Mouse (Mus musculus): ENCODE results near the gene Sh3d19.
"Not testable (repeated sequence)": the region's sequence is repeated elsewhere in the genome, so short reads cannot be mapped to it uniquely, and the experiment has no call there.

The Sh3d19 gene

GRCm38 (mm10) chr3:86093213-86093845, 122.4 kb downstream of the Sh3d19 start:
- no peak for DNase-seq (ENCODE audit: low read depth, low spot score)

- no peak for DNase-seq (ENCODE audit: low read depth, low spot score)
Measured at GRCm38 (mm10) chr3:86093907-86094306, 123.0 kb downstream of the Sh3d19 start.

GRCm38 (mm10) chr3:86101956-86102355, 131.0 kb downstream of the Sh3d19 start:
- peak; percentile 49 for DNase-seq (ENCODE audit: low read depth, low spot score)

- DNase-seq (ENCODE audit: low read depth, low spot score): no peak
Measured at GRCm38 (mm10) chr3:86103449-86104291, 132.8 kb downstream of the Sh3d19 start.

GRCm38 (mm10) chr3:86104433-86104832, 133.5 kb downstream of the Sh3d19 start:
- DNase-seq (ENCODE audit: low read depth, low spot score): not testable (repeated sequence)

- DNase-seq (ENCODE audit: low read depth, low spot score): no peak
Measured at GRCm38 (mm10) chr3:86104909-86105308, 134.0 kb downstream of the Sh3d19 start.

GRCm38 (mm10) chr3:86106086-86106632, 135.2 kb downstream of the Sh3d19 start:
- no peak for DNase-seq (ENCODE audit: low read depth, low spot score)

- DNase-seq (ENCODE audit: low read depth, low spot score): no peak
Measured at GRCm38 (mm10) chr3:86107637-86108539, 137.0 kb downstream of the Sh3d19 start.

GRCm38 (mm10) chr3:86108576-86108975, 137.7 kb downstream of the Sh3d19 start:
- DNase-seq (ENCODE audit: low read depth, low spot score): no peak

- DNase-seq (ENCODE audit: low read depth, low spot score): no peak
Measured at GRCm38 (mm10) chr3:86109099-86109498, 138.2 kb downstream of the Sh3d19 start.

- peak; percentile 87 for DNase-seq (ENCODE audit: low read depth, low spot score)
Measured at GRCm38 (mm10) chr3:86110077-86110476, 139.2 kb downstream of the Sh3d19 start.

GRCm38 (mm10) chr3:86112766-86113165, 141.9 kb downstream of the Sh3d19 start:
- DNase-seq (ENCODE audit: low read depth, low spot score): no peak

GRCm38 (mm10) chr3:86114659-86115338, 143.9 kb downstream of the Sh3d19 start:
- no peak for DNase-seq (ENCODE audit: low read depth, low spot score)

GRCm38 (mm10) chr3:86116951-86117350, 146.0 kb downstream of the Sh3d19 start:
- DNase-seq (ENCODE audit: low read depth, low spot score): peak; percentile 61

GRCm38 (mm10) chr3:86119237-86119932, 148.5 kb downstream of the Sh3d19 start:
- peak; percentile 78 for DNase-seq (ENCODE audit: low read depth, low spot score)

GRCm38 (mm10) chr3:86122156-86122555, 151.2 kb downstream of the Sh3d19 start:
- DNase-seq (ENCODE audit: low read depth, low spot score): peak; percentile 68

GRCm38 (mm10) chr3:86123251-86123746, 152.4 kb downstream of the Sh3d19 start:
- peak; percentile 61 for DNase-seq (ENCODE audit: low read depth, low spot score)

GRCm38 (mm10) chr3:86129757-86130156, 158.8 kb downstream of the Sh3d19 start:
- DNase-seq (ENCODE audit: low read depth, low spot score): peak; percentile 71

GRCm38 (mm10) chr3:86134939-86135638, 164.2 kb downstream of the Sh3d19 start:
- no peak for DNase-seq (ENCODE audit: low read depth, low spot score)

Measured in R1 (cell line).